Mouse (Mus musculus): ENCODE measurements around the gene Cttn.

DNA sequence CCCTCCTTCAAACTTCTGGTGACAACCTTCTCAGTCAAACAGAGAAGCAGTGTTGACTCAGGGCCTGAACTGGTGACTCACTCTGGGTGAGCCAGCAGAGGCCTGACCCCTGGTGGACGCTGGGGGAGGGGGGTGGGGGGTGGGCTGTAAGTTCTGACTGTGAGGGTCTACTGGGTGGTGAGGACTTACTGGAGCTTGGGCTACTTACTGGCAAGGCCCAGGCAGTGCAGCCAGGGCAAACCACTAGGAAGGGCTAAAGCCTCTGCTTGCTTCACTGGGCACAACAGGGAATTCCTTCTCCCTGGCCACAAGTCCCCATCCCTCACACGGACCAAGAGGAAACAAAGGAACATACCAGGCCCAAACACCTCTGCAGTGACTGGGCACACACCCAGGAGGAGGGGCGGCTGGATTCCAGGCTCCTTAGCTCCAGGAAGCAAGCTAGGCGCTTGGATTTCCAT is 1.6 kb downstream of the Cttn start:
- TF ChIP-seq POLR2A (IDR thresholded peaks at IDR 0.05; ENCODE audit: insufficient read length, low read depth) (no peak), CEBPB (IDR thresholded peaks at IDR 0.05; ENCODE audit: insufficient read depth, poor library complexity, severe bottlenecking) (no peak), E2F4 (IDR thresholded peaks at IDR 0.05; ENCODE audit: insufficient read depth) (no peak), TCF12 (IDR thresholded peaks at IDR 0.05; ENCODE audit: insufficient read depth, poor library complexity, severe bottlenecking) (no peak), POLR2AphosphoS2 (IDR thresholded peaks at IDR 0.05; ENCODE audit: insufficient read length, low read depth) (no peak), SRF (IDR thresholded peaks at IDR 0.05; ENCODE audit: control insufficient read depth, insufficient read length, low read depth) (no peak), MAX (IDR thresholded peaks at IDR 0.05; ENCODE audit: low read depth) (no peak), USF1 (IDR thresholded peaks at IDR 0.05; ENCODE audit: low read depth) (no peak), MYOG (IDR thresholded peaks at IDR 0.05; ENCODE audit: control insufficient read depth in 1 of 3, insufficient read depth in 1 of 3, insufficient read length in 2 of 3, low read depth in 2 of 3) (no peak), REST (IDR thresholded peaks at IDR 0.05; ENCODE audit: insufficient read depth, insufficient read length) (no peak)
